Mouse (Mus musculus) 3T3-L1 (cell line): ENCODE measurements around the gene Msmb.

ENCODE experiments used
- DNase-seq: peaks from one replicate; pipeline ENCODE4 v3.0.0-alpha.2; 2015; ENCODE audit warnings: low read depth, low spot score

The Msmb gene

DNA sequence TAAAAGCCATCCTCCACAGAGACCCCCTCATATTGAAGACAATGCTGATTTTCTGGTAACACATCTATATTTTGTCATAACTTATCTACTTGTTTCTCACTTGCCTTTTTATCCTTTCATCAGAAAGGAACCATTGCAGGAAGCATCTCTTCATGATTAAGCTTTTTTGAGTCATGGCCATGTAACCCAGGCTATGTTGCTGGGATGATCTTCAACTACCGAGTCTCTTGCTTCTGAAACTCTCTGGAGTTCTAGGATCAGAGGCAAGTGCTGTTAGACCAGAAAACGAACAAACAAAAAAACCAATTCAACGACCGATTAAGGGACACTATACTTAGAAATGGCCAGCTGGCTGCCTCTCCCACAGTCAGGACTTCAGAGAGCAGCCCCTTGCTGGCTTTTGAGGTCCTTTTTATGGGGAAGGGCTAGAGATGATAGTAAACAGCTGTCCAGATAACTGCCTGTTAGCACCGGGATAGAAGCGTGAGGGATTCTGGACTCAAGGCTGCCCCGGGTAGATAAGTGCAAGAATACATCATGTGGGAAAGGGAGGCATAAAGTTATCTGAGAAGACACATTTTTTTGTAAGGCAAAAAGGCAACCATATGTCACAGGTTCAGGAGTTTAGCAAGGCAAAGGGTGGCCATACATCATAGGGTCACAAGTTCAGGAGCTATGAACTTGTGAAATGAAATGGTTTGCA, 4.1 kb downstream of the Msmb start:
- no peak for DNase-seq

GRCm38 (mm10) chr14:32146578-32146977, 4.8 kb downstream of the Msmb start:
- no peak for DNase-seq

DNA sequence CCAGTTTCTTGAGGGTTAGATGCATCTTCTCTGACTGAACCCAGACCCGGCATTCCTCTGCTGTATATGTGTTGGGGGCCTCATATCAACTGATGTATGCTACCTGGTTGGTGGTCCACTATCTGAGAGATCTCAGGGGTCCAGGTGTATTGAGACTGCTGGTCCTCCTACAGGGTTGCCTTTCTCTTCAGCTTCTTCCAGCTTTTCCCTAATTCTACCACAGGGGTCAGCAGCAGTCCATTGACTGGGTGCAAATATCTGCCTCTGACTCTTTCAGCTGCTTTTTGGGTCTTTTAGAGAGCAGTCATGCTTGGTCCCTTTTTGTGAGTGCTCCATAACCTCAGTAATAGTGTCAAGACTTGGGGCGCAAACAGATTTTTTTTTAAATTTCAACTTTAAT, 9.0 kb downstream of the Msmb start:
- no peak for DNase-seq

DNA sequence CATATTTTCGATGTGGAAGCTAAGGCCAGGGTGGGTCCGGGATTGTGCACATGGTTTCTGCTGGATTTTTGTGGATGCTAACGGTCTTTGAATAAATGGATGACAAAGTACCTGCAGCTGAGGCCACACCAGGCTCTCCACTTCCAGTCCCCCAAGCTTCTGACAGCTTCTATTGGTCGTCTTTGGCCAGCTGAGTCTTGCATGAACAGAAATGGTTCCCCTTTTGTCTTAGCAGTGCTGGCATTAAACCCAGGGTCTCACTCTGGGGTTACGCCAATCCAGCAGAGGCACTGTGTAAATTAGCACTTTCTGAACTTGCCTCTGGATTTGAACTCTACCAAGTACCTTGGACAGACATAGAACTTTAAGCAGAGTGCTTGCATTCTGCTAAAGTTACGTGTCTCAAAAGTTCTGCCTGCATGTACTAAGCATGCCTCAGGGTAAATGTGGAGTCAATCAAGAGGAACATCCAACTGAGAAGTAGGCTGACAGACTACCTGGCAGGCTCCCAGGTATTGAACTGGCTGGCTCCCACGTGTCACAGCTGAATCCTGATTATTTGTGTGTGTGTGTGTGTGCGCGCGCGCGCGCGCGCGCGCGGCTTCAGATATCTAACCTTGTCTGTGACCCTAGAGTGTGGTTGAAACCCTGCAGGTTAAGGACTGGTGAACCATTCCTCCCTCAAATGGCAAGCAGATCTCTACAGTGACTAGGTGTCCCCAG, 10.6 kb downstream of the Msmb start:
- no peak for DNase-seq

- DNase-seq: no peak
These were observed 11.3 kb downstream of the Msmb start for GRCm38 (mm10) chr14:32153156-32153555.

DNA sequence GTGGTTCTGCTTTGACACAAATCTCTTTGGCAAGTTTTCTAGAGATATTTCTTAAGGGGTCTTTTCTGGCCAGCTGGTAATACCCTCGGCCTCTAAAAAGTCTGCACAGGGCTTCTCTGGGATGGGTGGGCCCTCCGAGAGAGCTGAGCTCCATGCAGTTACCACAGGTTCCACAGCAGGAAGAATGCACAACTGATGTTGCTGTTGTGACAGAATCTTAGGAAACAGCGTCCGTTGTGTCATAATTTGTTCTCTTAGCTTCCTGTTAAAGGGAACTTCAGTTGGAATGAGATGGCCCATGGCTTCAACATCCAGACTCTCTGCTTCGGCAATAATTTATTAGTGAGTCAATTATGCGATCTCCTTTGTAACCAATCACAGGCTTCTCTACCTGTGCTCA, 12.9 kb downstream of the Msmb start:
- no peak for DNase-seq

DNA sequence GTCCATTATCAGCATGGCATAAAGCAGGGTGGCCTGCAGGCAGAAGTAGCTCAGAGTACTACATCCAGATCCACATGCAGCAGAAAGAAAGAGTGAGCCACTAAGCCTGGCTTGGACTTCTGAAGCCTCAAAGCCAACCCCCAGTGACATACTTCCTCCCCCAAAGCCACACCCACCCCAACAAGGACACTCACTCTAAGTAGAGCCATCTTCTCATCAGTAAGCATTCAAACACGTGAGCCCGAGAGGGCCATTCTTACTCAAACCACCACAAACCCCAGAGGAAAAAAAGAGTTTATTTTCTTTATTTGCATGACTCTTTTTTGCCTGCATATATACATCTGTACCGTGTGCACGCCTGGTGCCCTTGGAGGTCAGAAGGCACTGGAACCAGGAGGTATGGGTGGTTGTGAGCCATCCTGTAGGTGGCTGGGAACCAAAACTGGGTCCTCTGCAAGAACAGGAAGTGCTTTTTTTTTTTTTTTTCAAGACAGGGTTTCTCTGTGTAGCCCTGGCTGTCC, 17.4 kb downstream of the Msmb start:
- DNase-seq: peak; percentile 82

- peak; percentile 100 for DNase-seq
These were observed 17.9 kb downstream of the Msmb start, which contains the start of gene Ncoa4 for GRCm38 (mm10) chr14:32159690-32160246. Ncoa4 (plus strand) TSS chr14:32159865.

- no peak for DNase-seq
These were observed 18.7 kb downstream of the Msmb start for GRCm38 (mm10) chr14:32160563-32160962.

GRCm38 (mm10) chr14:32161090-32161885, 19.5 kb downstream of the Msmb start:
- no peak for DNase-seq

DNA sequence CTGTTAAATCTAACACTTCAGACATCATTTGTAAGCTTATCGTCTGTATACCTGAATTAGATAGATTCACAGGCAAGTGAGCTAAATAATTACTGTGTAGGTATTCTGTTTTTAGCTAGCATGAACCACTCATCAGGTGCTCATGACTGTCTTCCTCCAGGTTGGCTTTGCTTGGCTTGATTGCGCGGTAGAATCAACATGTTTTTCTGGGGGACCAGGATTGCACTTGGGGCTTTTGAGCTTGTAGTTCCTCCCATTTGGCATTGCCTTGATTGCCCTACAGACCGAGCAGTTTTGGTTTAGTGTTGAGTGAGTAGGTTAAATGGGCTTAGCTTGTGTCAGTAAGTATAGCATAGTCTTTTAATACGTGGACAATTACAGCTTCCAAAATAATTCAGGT, 20.4 kb downstream of the Msmb start:
- no peak for DNase-seq

GRCm38 (mm10) chr14:32163203-32163888, 21.5 kb downstream of the Msmb start:
- no peak for DNase-seq

GRCm38 (mm10) chr14:32164173-32165051, 22.6 kb downstream of the Msmb start:
- no peak for DNase-seq

DNA sequence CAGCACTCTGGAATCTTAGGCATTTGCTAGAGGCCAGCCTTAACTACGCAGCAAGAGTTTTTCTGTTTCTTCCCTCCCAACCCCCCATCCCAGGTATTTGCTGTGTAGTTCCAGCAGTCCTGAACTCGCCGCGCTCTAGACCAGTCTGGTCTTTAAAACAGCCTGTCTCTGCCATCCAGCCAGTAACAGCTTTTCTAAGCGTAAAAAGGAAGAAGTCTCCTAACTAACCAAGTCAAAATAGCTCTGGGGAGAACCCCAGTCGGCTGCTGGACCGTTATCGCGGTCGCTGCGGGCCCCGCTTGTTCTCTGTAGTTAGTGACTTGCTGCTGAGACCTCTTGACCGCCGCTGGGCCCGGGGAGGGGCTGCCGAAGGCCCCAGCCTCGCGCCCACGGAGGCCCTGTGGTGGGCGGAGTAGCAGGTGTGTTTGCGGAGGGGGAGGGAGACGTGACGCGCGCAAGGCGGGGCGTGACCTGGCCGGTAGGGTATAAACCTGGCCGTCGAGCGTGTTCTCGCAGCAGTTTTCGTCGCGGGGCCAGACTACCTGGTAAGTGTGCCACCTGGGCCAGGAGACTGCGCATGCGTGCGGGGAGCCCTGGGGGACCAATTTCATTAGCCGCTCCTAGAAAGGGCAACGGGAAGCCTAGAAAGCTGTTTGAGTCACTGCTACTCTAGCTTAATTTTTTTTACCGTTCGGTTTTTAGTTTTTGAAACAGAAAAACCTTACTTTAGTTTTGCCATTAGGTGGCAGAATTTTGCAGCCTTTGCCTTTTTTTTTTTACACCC, 23.6 kb downstream of the Msmb start:
- peak; percentile 71 for DNase-seq

DNA sequence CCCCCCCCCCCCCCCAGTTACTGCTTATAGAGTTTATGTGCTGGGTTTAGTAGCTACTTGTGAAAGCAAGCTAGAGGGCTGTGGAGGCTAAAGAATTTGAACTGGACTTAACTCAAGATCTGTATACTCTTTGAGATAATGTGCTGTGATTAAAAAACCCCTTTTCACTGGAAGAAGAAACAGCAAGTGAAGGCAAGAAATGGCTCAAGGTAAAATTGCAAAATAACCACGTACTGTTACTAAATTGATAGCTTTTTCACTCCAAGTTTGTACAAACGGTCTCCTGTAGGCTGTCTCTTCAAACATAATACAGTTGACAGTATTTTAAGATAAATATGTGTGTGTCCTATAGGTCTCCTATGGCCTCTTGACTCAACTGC, 24.2 kb downstream of the Msmb start:
- no peak for DNase-seq

GRCm38 (mm10) chr14:32166840-32167239, 25.0 kb downstream of the Msmb start:
- DNase-seq: no peak

DNA sequence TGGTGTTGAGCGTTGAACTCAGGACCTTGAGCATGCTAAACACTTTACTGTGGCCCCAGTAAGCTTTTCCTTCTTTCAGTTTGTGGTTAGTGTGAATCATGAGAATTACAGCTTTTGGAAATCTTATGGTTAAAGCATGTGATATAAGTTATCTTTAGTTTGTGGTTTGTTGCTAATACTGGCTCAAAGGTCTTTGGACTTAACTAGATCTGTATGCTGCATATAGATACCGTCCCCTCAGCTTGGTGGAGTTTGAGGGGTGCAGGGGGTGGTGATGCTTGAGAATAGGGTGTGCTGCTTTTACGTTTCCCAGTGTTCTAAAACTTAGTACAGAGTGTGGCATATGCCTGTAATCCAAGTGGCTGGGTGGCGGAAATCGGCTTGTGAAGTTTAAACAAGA, 25.5 kb downstream of the Msmb start:
- peak; percentile 59 for DNase-seq

GRCm38 (mm10) chr14:32168653-32169231, 26.9 kb downstream of the Msmb start:
- DNase-seq: no peak

DNA sequence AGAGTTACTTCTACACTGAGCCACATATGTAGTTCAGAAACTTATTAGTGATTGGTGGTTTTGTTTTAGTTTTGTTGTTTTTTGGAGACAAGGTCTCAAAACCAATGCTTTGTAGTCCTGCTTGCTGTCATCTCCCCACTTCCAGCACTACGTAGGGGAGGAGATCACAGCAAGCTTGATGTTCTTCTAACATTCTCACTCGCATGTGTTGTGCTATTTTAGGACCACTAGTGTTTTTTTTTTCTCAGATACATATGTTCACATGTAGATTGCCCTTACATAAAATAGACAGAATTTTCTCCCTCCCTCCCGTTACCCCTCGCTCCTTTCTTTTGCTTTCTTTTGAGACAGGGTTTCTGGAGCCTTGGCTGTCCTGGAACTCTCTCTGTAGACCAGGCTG, 28.3 kb downstream of the Msmb start:
- no peak for DNase-seq
